Mouse (Mus musculus): ENCODE measurements around the gene Rai1.

DNA sequence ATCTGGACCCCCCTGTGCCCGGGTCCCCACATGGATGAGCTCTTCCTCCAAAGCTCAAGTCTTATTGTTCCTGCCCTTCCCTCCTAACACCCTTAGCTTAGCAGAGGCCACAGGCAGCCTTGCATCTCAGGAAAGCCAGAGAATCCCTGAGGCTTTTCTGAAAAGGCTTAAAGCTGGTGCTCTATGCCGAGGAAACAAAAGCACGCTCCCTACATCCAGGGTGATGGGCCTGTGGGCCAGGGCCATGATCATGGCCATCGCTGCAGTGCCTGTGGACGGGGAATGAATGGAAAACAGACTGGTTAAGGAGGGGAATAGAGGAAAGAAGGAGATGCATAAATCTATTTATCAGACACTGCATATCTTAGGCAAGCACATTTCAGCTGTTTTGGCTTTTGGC is 50.9 kb downstream of the Rai1 start:
- TF ChIP-seq CTCF (IDR thresholded peaks at IDR 0.05; ENCODE audit: borderline replicate concordance, insufficient read depth, low read length) (no peak), POLR2A (IDR thresholded peaks at IDR 0.05; ENCODE audit: low read depth, low read length) (no peak)

Measured in embryonic fibroblast, embryonic 13.5 days (primary cell).